Mouse (Mus musculus): ENCODE measurements around the gene Fgfr2.
"Not testable (repeated sequence)": the region's sequence is repeated elsewhere in the genome, so short reads cannot be mapped to it uniquely, and the experiment has no call there.

Fgfr2 gene

DNA sequence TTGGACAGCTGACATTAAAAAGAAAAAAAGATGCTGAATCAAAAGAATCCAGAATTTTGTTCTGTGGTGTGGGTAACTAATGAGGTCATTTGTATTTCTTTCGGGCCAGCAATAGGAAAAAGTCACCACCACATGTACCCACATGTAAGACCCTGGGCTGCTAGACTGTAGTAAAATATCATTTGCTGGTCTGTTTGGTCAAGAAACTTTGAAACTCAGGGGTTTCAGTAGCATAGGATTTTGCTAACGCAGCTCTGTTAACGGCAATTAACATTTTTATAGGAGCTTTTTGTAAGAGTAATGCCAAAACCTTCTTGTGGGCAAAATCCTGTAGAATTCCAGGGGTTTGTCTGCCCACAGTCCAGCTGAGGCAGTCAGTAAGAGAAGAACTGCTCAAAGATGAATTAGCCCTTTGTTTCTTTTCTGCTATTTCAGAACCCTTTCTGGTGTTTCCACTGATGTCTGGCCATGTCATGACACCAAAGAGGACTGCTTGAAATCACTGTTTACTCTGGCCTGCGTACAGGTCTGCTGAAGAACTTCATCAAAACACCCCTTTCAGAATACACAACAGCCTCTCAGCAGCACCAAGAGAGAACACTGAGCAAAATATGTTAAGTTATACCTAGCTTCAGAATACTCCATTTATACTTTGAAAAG lies 2667.4 kb downstream of the Fgfr2 start:
- DNase-seq, result no peak

DNA sequence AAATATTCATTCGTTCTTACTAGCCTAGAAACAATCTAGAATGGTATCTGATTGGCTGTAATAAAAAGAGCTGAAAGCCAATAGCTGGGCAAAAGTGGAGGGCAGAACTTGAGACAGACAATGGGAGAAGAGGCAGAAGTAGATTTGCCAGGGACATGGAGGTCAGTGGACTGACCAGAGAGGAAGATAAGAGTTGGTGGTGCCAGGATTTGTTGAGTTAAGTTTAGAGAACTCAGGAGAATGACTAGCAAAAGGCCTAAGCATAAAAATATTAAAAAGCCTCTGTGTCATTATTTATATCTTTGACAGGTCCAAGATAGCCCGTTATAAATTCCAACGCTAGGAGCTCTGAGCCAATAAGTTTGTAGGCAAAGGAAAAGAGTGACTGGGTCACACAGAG lies 2668.9 kb downstream of the Fgfr2 start:
- no peak for DNase-seq

DNA sequence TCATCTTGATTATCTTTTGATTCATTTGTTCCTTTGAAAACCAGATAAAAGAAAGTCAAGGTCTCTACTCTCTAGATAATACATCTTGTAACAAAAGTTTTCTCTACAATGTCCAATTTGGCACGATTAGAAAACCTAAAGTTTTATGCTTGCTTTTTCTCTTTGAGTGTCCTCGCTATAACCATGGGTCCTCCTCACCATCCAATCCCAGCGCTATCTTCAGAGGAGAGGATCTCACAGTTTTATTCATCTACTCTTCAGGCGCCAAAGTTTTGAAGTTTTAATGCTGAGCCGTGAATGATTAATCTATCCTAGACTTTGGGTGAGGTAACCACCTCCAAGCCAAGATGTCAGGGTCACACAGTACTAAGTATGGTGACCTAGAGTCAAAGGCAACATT lies 2687.4 kb downstream of the Fgfr2 start:
- DNase-seq, result no peak

DNA sequence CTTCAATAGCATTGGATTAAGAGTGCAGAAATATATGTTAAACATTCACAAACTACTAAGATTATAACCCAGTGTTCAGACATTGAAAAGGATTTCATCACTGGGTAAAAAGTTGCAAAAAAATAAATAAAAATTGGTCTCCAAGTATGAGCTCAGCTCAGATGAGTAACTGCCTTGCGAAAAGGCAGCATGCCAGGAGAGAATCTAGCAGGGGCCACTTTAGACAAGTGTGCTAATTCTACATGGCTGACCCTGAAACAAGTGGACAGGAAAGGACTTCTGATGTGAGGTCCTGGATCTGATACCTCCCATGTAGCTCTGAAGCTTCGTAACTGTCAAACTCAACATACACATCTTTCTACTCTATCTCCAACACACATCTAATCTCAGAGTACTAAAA lies 2691.0 kb downstream of the Fgfr2 start:
- peak; percentile 24 for DNase-seq

DNA sequence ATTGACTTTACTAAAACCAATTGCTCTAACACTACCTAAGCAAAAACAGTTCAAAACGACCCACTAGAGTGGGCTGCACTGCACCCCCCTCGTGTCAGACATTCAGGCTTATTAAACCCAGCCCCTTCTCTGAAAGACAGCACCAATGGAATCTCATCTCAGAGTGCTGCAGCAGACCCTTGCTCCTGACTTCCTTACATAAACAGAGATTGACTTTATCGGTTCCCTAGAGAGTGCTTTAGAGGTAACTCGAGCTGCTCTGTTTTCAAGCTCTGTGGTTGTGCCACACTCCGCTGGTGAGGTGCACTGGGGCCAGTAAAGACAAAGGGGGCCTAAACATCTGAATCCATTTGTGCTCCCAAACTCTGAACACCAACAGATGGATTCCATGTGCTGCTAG lies 2696.6 kb downstream of the Fgfr2 start:
- no peak for DNase-seq

DNA sequence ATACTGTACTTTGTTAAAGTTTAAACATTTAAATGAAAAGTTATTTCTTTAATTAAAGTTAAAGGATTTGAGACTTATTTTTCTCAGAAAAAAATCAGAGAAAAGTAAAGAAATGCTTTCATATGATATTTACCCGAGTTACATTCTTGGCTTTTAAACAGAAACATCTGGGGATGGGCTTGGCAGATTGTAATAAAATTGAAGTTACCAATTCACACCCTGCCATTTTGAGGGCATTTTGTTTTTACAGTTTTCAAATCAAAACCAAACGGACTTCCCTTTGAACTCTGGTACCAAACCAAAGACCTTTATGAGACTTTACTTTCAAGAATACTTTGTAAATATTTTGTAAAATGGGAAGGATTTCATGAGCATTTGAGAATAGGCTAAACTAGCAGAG lies 2697.2 kb downstream of the Fgfr2 start:
- no peak for DNase-seq

DNA sequence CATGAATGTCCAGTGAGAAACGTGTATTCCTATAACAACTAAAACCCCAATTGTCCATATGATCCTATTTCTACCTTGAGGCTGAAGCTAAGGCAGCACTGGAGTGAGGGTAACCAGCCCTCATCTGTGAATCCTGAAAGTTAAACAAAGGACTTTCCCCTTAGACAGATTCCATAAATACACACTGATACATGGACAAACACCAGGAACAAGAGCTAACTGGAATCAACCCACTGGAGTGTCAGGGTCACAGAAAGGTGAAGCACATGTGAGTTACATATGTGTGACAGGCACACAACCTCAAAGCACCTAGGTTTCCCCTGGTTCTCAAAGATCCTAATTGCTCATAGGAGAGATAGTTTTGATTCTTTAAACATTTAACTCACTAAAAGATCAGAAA lies 2703.2 kb downstream of the Fgfr2 start:
- DNase-seq, result no peak

DNA sequence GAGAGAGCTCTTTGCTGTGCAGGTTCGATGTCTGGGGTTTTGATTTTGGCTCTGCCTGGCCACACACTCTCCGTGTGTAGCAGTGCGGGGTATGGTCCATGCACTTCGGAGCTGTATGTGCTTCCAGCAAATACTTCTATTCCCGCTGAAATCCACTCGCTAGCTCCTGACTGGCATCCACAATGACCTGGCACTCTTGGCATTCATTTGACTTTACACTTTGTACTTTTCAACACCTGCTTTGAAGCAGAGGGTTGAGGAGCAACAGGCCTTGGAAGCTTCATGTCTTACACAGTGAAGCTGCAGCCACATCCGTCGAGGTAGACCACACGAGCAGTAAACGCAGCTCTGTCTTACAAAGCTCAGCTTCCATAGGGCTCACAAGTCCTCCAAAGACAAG lies 2715.5 kb downstream of the Fgfr2 start:
- no peak for DNase-seq

DNA sequence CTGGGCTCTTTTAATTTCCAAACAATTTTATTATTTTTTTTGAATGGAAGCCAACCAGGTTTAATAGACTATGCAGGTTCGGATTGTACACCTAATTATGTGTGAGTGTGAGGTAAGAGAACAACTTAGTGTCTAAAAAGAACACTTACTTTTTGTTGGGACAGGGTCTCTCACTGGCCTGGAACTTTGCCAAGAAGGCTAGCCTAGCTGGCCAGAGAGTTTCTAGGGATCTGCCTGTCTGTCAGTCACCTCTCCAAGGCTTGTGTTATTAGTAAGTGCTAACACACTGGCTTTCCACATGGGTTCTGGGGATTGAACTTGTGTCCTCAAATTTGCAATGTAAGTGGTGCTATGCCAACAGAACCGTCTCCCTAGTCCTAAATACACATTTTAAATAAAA lies 2719.8 kb downstream of the Fgfr2 start:
- DNase-seq, result no peak

DNA sequence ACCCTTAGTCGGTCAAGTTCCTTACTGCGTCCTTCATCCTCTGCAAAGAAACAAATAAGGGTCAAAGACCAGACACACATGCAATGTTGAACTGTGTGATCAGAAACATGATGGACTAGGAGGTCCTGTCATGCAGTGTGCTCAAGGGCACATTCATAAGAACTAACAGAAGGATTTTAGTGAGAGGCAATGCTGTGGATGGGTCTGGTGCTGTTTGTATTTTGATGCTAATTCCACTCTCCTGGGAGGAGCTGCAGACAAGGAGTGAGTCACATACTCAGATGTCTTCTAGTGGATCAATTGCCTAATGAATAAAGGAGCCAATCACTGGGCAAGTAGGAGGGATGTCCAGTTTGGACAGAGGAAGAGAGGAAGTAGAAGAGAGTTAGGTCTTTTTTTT lies 2728.5 kb downstream of the Fgfr2 start:
- no peak for DNase-seq

DNA sequence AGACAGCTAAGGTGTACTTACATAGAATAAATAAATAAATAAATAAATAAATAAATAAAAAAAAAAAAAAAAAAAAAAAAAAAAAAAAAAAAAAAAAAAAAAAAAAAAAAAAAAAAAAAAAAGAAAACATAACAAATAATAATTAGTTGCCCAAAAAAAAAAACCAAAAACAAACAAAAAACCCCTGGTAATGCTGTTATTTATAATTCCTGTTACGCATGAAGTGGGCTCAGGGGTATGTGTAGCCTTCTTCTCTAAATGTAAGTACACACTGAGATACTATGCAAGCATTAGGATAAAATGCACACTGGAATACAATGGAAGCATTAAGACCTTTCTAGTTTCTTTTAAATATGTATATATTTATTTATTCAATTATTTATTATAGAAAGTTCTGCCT lies 2733.1 kb downstream of the Fgfr2 start:
- not testable (repeated sequence) for DNase-seq

DNA sequence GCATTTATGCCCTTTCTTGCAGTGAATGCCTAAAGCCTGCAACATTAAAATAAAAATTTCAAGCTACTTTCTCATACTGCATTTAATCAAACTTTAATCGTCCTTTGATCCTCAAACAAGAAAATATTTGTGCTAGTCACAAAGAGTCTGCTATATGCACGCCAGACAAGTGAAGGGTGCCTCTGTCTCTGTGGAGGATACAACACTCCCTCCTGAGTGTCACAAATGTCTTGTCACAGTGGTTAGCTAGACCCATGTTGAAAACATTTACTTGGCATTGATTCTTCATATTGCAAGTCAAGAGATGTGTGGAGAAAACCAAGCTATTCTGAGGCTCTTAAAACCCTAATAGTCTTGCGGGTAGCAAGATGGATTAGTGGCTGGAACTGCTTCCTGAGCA lies 2736.8 kb downstream of the Fgfr2 start:
- DNase-seq, result no peak

DNA sequence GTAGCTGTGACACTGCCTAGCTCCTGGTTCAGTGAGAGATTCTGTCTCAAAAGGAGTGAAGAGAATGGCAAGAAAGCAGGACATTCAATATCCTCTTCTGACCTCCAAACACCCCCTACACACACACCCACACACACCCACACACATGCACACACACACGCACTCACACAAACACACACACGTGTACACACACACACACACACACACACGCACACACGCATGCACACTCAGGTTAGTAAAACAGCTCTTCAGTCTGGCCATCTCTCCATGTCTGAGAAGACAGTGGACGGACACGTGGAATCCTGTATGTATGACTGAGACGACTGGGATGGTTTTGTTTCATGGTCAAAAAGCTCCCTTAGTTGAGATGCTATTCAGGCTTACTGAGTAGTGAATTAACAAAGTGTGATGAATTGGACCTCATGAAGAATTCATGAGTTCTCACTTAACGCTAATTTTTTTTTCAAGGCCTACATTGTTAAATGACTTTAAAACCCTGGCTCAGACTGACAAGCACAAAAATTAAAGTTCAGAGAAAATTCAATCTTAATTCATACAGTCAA lies 2737.3 kb downstream of the Fgfr2 start:
- DNase-seq, result no peak

DNA sequence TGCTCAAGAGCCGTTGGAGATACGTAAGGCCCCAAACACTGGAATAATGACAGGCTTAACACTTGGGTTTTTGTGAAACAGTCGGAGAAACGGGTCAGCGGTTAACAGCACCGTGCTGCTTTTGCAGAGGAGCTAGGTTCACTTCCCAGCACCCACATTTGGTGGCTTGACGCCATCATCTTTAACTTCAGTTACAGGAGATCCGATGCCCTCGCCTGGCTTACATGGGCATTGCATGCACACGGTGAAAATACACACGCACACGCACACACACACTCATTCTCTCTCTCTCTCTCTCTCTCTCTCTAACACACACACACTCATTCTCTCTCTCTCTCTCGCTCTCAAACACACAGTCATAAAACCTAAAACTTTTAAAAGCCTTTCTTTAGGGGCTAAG lies 2741.0 kb downstream of the Fgfr2 start:
- no peak for DNase-seq

DNA sequence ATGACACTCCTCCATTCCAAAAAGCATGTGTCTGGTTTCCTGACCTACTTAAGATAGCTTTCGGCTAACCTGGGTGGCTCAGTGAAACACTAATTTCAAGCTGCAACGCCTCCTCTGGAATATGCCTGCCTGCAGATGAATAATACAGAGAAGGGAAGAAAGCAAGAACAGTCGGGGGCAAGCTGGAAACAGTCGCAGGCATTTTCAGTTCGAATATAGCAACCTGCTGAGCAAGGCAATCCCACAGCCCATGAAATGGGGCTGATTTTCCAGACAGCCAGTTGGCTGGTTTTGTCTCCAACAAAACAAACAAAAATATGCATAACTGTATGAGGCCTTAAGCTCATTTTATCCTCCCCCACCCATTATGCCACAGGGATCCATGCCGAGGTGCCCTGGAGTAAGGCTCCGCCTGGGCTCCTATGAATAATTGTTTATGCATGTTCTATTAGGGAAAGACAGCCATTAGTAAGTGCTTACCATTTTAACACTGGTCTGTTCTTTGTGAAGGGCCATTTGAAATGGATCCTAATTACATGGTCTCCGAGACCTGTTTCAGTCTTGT lies 2741.7 kb downstream of the Fgfr2 start:
- DNase-seq, result no peak

DNA sequence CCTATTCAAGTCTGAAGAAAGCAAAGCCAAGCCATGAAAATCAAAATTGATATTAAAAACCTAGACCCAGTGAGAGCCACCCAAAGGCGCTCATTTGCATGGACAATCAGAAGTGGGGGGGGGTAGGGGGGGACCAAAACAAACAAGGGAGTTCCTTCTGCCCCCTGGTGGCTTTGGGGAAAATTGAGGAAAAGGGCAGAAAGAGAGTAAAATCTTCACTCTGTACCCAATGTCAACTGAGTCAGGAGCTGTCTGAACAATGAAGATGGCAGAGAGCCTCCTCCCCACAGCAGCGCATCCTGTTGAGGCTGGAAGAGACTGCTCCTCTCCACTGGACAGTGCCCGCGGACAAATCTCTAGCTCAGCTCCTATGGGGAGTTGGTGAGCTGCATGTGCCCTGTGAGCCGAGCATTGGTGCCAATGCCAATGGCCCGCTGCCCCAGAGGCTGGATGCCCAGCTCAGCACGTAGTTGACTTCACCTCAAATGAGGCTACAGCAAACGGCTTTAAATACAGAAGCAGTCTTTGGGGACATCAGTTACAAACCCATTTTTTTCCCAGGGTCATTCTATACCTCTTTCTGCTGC lies 2742.3 kb downstream of the Fgfr2 start:
- DNase-seq, result peak; percentile 51

DNA sequence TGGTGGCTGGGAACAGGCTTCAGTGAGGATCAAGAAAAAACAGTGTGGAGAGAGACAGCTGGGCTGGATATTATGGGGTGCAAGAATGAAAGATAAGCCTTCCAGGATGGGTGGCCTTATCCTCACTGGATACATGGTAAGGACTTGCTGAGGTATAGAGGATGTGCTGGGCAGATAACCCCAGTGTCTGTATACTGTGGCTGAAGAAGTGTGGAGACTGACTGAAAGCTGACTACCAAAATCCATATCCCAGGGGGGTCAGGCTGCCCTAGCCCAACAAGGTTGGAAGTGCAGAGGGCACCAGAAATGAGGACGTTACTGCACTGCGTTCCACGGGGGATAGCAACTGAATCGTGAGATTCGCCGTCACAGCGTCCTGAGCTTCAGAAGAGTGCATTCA lies 2742.8 kb downstream of the Fgfr2 start:
- DNase-seq, result no peak

DNA sequence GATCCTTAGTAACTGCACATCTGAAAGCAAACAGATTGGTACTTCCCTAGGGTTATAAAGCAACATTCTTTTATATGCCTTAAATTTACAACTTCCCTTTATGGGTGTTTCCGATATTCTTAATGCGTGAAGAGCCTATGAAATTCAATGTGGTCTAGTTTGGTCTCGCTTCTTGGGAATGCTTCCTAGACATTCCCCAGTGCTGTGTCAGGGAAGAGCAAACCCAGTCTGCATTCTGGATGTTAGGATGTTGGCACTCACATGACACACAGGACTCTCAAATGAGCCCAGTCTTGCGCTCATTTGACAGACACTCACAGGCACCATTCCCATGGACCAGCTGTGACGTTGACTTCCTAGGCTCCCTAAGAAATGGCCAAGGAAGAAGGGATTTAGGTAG lies 2743.3 kb downstream of the Fgfr2 start:
- DNase-seq, result no peak

DNA sequence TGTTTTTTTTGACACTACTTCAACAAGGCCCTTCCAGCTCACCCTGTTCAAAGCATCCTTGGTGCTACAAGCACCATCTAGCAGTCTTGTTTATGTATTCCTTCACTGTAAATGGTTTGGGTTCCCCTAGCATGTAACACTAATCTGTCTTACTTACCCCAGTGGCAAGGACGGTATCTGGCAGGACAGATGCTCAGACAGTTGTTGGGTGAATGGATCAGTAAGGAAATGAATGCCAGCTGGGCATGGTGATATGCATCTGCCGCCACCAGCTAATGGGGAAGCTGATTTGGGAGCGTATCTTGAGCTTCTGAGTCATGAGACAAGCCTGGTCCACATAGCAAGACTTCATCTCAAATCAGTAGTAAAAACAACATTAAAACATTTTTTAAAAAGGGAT lies 2744.8 kb downstream of the Fgfr2 start:
- no peak for DNase-seq

DNA sequence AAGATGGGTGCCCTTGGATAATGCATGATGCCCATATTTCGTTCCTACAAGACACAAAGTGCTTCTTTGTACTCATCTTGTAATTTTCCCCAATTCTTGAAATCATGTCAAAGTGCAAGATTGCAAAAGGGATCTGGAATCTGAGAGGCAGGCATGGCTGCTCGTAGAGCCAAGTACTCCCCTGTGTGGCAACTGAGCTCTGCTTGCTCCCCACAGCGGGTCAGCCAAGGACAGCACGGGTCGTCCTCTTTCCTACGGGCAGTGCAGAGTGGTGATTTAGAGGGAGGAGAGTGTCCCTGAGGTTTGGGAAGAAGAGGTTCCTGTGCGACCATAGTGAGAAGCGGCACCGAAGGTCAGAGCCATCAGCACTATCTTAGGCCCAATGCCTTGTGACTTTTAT lies 2748.8 kb downstream of the Fgfr2 start:
- no peak for DNase-seq

DNA sequence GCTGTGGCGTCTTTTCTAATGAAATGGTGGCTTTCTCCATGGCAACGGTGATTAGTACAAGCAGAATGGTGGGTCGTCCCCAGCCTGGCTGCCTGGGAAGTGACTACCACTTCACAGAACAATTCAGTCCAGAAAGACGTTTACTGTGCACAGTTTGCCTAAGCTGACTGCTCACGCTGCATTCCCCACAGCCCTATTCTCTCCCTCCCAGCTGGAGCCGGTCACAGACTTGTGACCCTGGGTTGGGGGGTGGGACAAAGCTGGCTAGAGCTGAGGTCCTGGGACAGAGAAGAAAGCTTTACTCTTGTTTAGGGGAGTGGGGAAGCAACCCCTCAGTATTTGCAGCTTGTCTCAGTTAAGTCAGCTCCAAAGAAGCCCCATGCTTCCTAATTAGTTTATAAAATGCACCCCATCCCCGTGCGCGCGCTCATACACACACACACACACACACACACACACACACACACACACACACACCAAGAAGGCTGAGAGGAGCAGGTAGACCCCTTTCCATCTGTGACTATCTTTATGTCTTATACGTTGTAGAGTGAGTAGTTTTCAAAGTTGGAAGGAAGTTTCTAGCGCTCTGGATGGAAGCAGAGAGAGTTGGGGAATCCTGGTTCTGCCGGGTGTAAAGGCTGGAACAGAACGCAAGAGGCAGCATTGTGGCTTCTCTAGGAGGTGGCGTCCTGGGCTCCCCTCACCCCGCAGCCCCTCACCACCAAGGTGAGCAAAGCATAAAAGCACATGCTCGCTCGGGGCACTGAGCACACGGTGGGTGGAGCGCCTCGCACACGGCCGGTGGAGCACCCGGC lies 2754.1 kb downstream of the Fgfr2 start:
- DNase-seq, result no peak

DNA sequence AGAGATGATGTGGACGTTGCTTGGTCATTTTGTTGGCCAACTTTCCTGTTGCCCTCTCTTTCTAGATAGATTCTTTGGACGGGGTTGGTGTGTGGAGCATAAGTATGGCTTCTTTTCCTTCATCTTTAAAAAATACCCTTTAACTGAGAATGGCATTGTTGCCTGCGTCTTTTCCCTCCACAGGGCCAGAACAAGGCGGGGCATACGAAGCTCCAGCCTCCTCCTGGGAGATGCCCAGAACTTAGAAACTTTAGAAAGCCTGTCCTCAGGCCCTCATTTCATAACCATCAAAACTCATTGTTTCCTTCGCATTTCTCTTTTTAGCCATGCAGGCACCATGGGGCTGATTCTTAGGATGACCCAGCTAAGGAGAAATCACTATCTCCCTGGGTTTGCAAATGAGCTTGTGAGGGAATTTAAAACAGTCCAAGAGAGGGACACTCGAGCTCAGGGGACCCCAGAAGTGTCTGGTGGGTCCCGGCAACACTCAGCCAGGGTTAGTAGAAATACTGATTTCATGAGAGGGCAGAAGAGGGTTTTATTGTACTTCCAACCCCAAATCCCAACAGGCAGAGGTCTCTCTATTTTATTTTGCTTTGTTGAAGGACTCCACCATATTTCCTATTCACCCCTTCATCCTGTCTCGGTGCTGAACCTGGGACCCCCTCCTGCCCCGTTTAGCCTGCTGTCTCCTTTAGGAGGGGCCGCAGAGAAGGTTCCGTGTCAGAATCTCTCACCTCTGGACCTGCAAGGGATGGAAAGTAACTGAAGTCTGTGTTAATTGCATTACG lies 2754.9 kb downstream of the Fgfr2 start:
- no peak for DNase-seq

All from lung, postnatal 10 days (tissue).